Comparison of ENCODE assay signal across 9 mouse cellular contexts in the genomic region with DNA sequence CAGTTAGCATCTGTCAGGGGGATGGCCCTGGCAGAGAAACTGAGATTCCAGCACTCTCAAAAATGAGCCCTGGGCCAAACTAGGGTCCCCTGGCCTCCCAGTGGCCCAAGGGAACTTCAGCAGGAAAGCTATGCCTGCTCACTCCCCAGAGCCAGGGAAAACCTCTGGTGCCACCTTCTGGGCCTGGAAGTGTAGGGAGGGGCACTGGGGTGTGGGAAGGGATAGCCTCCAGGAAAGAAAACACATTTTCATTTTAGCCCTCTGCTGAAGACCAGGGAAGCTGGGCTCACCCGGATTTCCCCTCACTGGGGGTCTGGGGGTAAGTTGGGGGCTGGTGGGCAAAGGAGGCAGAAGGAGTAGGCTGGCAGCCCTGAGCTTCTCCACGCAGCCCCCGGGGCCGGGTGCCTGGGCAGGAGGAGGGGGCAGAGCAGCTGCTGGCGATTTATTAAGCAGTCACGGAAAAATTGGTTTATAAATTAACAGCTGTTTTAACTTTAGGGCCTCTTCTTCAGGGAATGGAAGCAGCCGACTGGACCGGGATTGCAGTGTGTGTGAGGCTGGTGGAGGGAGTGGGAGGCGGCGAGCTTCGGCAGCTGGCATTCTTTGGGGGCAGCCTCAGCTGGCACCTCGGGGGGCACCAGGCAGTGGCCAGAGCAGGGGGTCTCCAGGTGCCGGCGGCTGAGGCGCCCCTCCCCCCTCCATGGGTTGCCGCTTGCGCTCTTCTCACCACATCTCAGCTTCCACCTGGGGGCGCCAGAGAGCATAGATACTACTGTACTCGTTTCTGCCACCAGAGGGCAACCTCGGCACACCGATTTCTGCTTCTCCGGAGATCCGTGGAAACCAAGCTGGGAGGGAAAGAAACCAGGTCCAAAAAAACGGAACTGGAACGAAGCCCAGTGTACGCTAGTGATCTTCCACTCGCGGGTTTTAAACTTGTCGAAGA. TPM values are rescaled to one million over a fixed set of nuclear protein-coding genes. Genes with fewer than 3 reads are reported as not detected.
DNase-seq lines count a peak whose midpoint lies in the region; ATAC-seq and TF ChIP-seq lines count a peak whose summit lies in the region.
"Had no signal": no experiment of that assay in that cellular context is flagged by ENCODE, and none has a peak within 500 bp of the region (broad histone marks: within the 10 kb centered on the region; RNA-seq: fewer than 3 reads in every experiment).

No protein-coding gene starts in this region.

- no peaks in the 10 kb centered on the region for H3K36me3 ChIP-seq in CH12.LX (replicated peaks in 1 of 2; ENCODE audit: control insufficient read depth in 1 of 2, insufficient read depth in 1 of 2, low read length in 1 of 2)
- no peaks in the 10 kb centered on the region for H3K36me3 ChIP-seq in forebrain, embryonic 13.5 days (ENCODE audit: poor library complexity, severe bottlenecking)
- H3K36me3 ChIP-seq in liver, embryonic 16.5 days (ENCODE audit: control insufficient read depth, insufficient read depth), result no peaks in the 10 kb centered on the region
- H3K36me3 ChIP-seq in neural tube, embryonic 13.5 days, result no peaks in the 10 kb centered on the region
- H3K36me3 ChIP-seq in testis, adult 2 months (ENCODE audit: control insufficient read depth, insufficient read depth, low read length), result no peaks in the 10 kb centered on the region

- peak overlapping the region in 1 of 3 experiments; percentile 27 for H3K4me3 ChIP-seq in CH12.LX (replicated peaks in 1 of 3; ENCODE audit: low read depth in 2 of 3, low read length in 2 of 3, poor library complexity in 1 of 3)
- H3K4me3 ChIP-seq in forebrain, embryonic 13.5 days, result peak overlapping the region; percentile 31
- H3K4me3 ChIP-seq in liver, embryonic 16.5 days (ENCODE audit: low read depth, low read length), result peak overlapping the region; percentile 13; the same call in 1 of the 2 replicates
- H3K4me3 ChIP-seq in neural tube, embryonic 13.5 days, result peak overlapping the region; percentile 21
- H3K4me3 ChIP-seq in testis, adult 2 months (ENCODE audit: control insufficient read depth, low read depth, low read length), result peak overlapping the region; percentile 30

- H3K9ac ChIP-seq in CH12.LX (ENCODE audit: insufficient read depth, low read depth), result no peak overlapping the region
- H3K9ac ChIP-seq in forebrain, embryonic 13.5 days, result peak overlapping the region; percentile 48
- no peak overlapping the region for H3K9ac ChIP-seq in liver, embryonic 16.5 days (ENCODE audit: low read depth, low read length)
- H3K9ac ChIP-seq in neural tube, embryonic 13.5 days, result no peak overlapping the region

- ATAC-seq in forebrain, embryonic 13.5 days, result peak; percentile 42
- peak; percentile 19; the same call in 1 of the 2 replicates for ATAC-seq in liver, embryonic 16.5 days (ENCODE audit: low read depth)
- ATAC-seq in neural tube, embryonic 13.5 days (ENCODE audit: low read depth), result peak; percentile 54

- H3K9me3 ChIP-seq in CH12.LX (replicated peaks; ENCODE audit: low read length), result no peaks in the 10 kb centered on the region
- no peaks in the 10 kb centered on the region for H3K9me3 ChIP-seq in forebrain, embryonic 13.5 days (replicated peaks)
- no peaks in the 10 kb centered on the region for H3K9me3 ChIP-seq in liver, embryonic 16.5 days (replicated peaks; ENCODE audit: control insufficient read depth, low read length)
- H3K9me3 ChIP-seq in neural tube, embryonic 13.5 days, result no peaks in the 10 kb centered on the region

- TF ChIP-seq CTCF in CH12.LX (conservative IDR thresholded peaks at IDR 0.05 in 1 of 2, IDR thresholded peaks at IDR 0.05 in 1 of 2; ENCODE audit: low read depth in 2 of 2, low read length in 2 of 2), result peak; percentile 91 to 100
- TF ChIP-seq CTCF in testis, adult 2 months (IDR thresholded peaks at IDR 0.05; ENCODE audit: control insufficient read depth, insufficient read depth, insufficient replicate concordance, low read depth, low read length), result peak; percentile 100

- TF ChIP-seq RAD21 in CH12.LX (IDR thresholded peaks at IDR 0.05; ENCODE audit: low read depth, low read length), result peak; percentile 98

- peak; percentile 46 for TF ChIP-seq POLR2A in CH12.LX (IDR thresholded peaks at IDR 0.05; ENCODE audit: low read depth, low read length)
- no peak for TF ChIP-seq POLR2A in testis, adult 2 months (IDR thresholded peaks at IDR 0.05; ENCODE audit: control insufficient read depth, low read depth, low read length)

- H3K27ac ChIP-seq in CH12.LX (ENCODE audit: insufficient read depth, low read depth), result no peak overlapping the region
- peak overlapping the region; percentile 48 for H3K27ac ChIP-seq in forebrain, embryonic 13.5 days
- no peak overlapping the region for H3K27ac ChIP-seq in liver, embryonic 16.5 days (ENCODE audit: low read length)
- peak overlapping the region; percentile 74 for H3K27ac ChIP-seq in neural tube, embryonic 13.5 days (replicated peaks)
- H3K27ac ChIP-seq in testis, adult 2 months (ENCODE audit: control insufficient read depth, insufficient read depth, low read depth, low read length), result no peak overlapping the region

- H3K4me1 ChIP-seq in CH12.LX (ENCODE audit: control insufficient read depth in 1 of 2, insufficient read depth in 2 of 2), result peaks cover 14 to 39% of the 10 kb centered on the region in 2 experiments
- peaks cover 56% of the 10 kb centered on the region for H3K4me1 ChIP-seq in forebrain, embryonic 13.5 days
- H3K4me1 ChIP-seq in liver, embryonic 16.5 days (ENCODE audit: control insufficient read depth, low read depth, low read length), result peaks cover 4% of the 10 kb centered on the region
- H3K4me1 ChIP-seq in neural tube, embryonic 13.5 days (replicated peaks), result peaks cover 51% of the 10 kb centered on the region
- H3K4me1 ChIP-seq in testis, adult 2 months (ENCODE audit: control insufficient read depth, insufficient read depth, low read length), result peaks cover 10% of the 10 kb centered on the region

- dilution Hi-C loops in CH12.LX (cut with MboI; ENCODE audit: extremely low pct_ligation_motif_present, extremely low pct_unique_long_range_greater_than_20kb, low sequenced_read_pairs), result no loop called here

- intact Hi-C loops in heart, postnatal 10 days (cut with DNase I), result loop anchor here (1.0 to 5.0 kb wide), 5 partner anchors 47 to 255 kb away; a partner anchor contains a TSS

- in situ Hi-C loops in CH12.LX (cut with MboI; ENCODE audit: low pct_ligation_motif_present, low pct_unique_long_range_greater_than_20kb, low sequenced_read_pairs), result loop anchor here (5.0 to 25.0 kb wide), 2 partner anchors 75 to 295 kb away; a partner anchor contains a TSS

- H3K79me2 ChIP-seq in CH12.LX (replicated peaks; ENCODE audit: control insufficient read depth, extremely low read depth, insufficient read depth, poor library complexity, severe bottlenecking), result no peaks in the 10 kb centered on the region

- H3K4me2 ChIP-seq in CH12.LX (ENCODE audit: insufficient read depth, low read depth, poor library complexity, severe bottlenecking), result peak overlapping the region; percentile 26
- peak overlapping the region; percentile 62 for H3K4me2 ChIP-seq in forebrain, embryonic 13.5 days
- H3K4me2 ChIP-seq in liver, embryonic 16.5 days (ENCODE audit: low read depth, low read length), result peak overlapping the region; percentile 34; the same call in 1 of the 2 replicates
- H3K4me2 ChIP-seq in neural tube, embryonic 13.5 days, result peak overlapping the region; percentile 51

- peaks cover 68% of the 10 kb centered on the region for H3K27me3 ChIP-seq in CH12.LX (replicated peaks)
- H3K27me3 ChIP-seq in forebrain, embryonic 13.5 days, result peaks cover 75% of the 10 kb centered on the region
- H3K27me3 ChIP-seq in liver, embryonic 16.5 days (ENCODE audit: control insufficient read depth, insufficient read depth, low read depth, low read length), result peaks cover 77% of the 10 kb centered on the region
- H3K27me3 ChIP-seq in neural tube, embryonic 13.5 days, result peaks cover 86% of the 10 kb centered on the region
- H3K27me3 ChIP-seq in testis, adult 2 months (ENCODE audit: control insufficient read depth, insufficient read depth, low read length), result no peaks in the 10 kb centered on the region

- under 1% methylated on average over 29 of the region's 29 CpGs for WGBS in forebrain, embryonic 13.5 days
- 3% methylated on average over 29 of the region's 29 CpGs for WGBS in liver, embryonic 16.5 days (ENCODE audit: insufficient replicate concordance)
- 1% methylated on average over 29 of the region's 29 CpGs for WGBS in neural tube, embryonic 13.5 days

- peak; percentile 65 for TF ChIP-seq EP300 in CH12.LX (IDR thresholded peaks at IDR 0.05; ENCODE audit: low read length)

- DNase-seq in CH12.LX (ENCODE audit: extremely low read depth), result peak; percentile 92
- peak; percentile 84 for DNase-seq in c-Kit-positive CD71-positive TER-119-positive erythroid progenitor cells, embryonic 14.5 days (ENCODE audit: low spot score)
- peak; percentile 95 to 99 for DNase-seq in heart, postnatal 10 days
- peak; percentile 95 to 97 for DNase-seq in kidney, postnatal 4 days

RNA-seq across cellular contexts. Expression of a gene that starts 5.9 kb away (rescaled TPM):
- total RNA-seq in CH12.LX (2012; rRNA removed) (0.08 TPM in 1 of 2 replicates, not detected in the other), CH12.LX (2014; rRNA removed) (not detected in 2 replicates)
- not detected in 2 replicates for polyA plus RNA-seq in CH12.LX (2012; ENCODE audit: insufficient read length, low read depth)
- polyA plus RNA-seq in forebrain, embryonic 13.5 days (2015; fragmentation: Nextera tagmentation; extraction: Ambion mirVana), result 14.6 and 20.0 TPM in 2 replicates
- total RNA-seq in heart, postnatal 10 days (2021), result 1 to 10 TPM; 2.7 to 4.0 TPM
- polyA plus RNA-seq in liver, embryonic 16.5 days (2015; fragmentation: Nextera tagmentation; extraction: Ambion mirVana), result 0.79 and 1.9 TPM in 2 replicates
- 1.7 and 2.1 TPM in 2 replicates for polyA plus RNA-seq in neural tube, embryonic 13.5 days (2015; fragmentation: Nextera tagmentation; extraction: Ambion mirVana)
- 0.58 and 1.1 TPM in 2 replicates for polyA plus RNA-seq in testis, adult 2 months (2012; rRNA removed)

RNA-seq across cellular contexts. Expression of a gene that starts 12.8 kb away (rescaled TPM):
- total RNA-seq in CH12.LX (2012; rRNA removed) (not detected in 2 replicates), CH12.LX (2014; rRNA removed) (not detected in 2 replicates)
- polyA plus RNA-seq in CH12.LX (2012; ENCODE audit: insufficient read length, low read depth), result not detected in 2 replicates
- polyA plus RNA-seq in forebrain, embryonic 13.5 days (2015; fragmentation: Nextera tagmentation; extraction: Ambion mirVana), result 45.4 and 72.1 TPM in 2 replicates
- not detected for total RNA-seq in heart, postnatal 10 days (2021)
- not detected in 2 replicates for polyA plus RNA-seq in liver, embryonic 16.5 days (2015; fragmentation: Nextera tagmentation; extraction: Ambion mirVana)
- polyA plus RNA-seq in neural tube, embryonic 13.5 days (2015; fragmentation: Nextera tagmentation; extraction: Ambion mirVana), result 26.4 and 27.0 TPM in 2 replicates
- polyA plus RNA-seq in testis, adult 2 months (2012; rRNA removed), result not detected in 2 replicates
- polyA plus RNA-seq: gonadal fat pad, adult 2 months had no signal

RNA-seq across cellular contexts. Expression of a gene that starts 15.9 kb away (rescaled TPM):
- total RNA-seq in CH12.LX (2012; rRNA removed), result 39.6 and 44.4 TPM in 2 replicates
- total RNA-seq in CH12.LX (2014; rRNA removed), result 28.4 and 33.9 TPM in 2 replicates
- 28.9 and 31.7 TPM in 2 replicates for polyA plus RNA-seq in CH12.LX (2012; ENCODE audit: insufficient read length, low read depth)
- 44.0 and 45.5 TPM in 2 replicates for polyA plus RNA-seq in forebrain, embryonic 13.5 days (2015; fragmentation: Nextera tagmentation; extraction: Ambion mirVana)
- total RNA-seq in heart, postnatal 10 days (2021), result 10 to 100 TPM; 23.9 to 24.5 TPM
- polyA plus RNA-seq in liver, embryonic 16.5 days (2015; fragmentation: Nextera tagmentation; extraction: Ambion mirVana), result 16.5 and 17.3 TPM in 2 replicates
- polyA plus RNA-seq in neural tube, embryonic 13.5 days (2015; fragmentation: Nextera tagmentation; extraction: Ambion mirVana), result 39.7 and 41.1 TPM in 2 replicates
- polyA plus RNA-seq in testis, adult 2 months (2012; rRNA removed), result 24.3 and 26.9 TPM in 2 replicates

RNA-seq across cellular contexts. Expression of a gene that starts 41.3 kb away (rescaled TPM):
- total RNA-seq in CH12.LX (2012; rRNA removed) (0.50 TPM in 1 of 2 replicates, not detected in the other), CH12.LX (2014; rRNA removed) (not detected in 2 replicates)
- polyA plus RNA-seq in CH12.LX (2012; ENCODE audit: insufficient read length, low read depth), result not detected in 2 replicates
- 0.18 and 0.19 TPM in 2 replicates for polyA plus RNA-seq in forebrain, embryonic 13.5 days (2015; fragmentation: Nextera tagmentation; extraction: Ambion mirVana)
- 100 to 1,000 TPM; 469 to 500 TPM for total RNA-seq in heart, postnatal 10 days (2021)
- 0.98 and 1.7 TPM in 2 replicates for polyA plus RNA-seq in liver, embryonic 16.5 days (2015; fragmentation: Nextera tagmentation; extraction: Ambion mirVana)
- polyA plus RNA-seq in neural tube, embryonic 13.5 days (2015; fragmentation: Nextera tagmentation; extraction: Ambion mirVana), result 0.42 and 2.1 TPM in 2 replicates
- polyA plus RNA-seq in testis, adult 2 months (2012; rRNA removed), result 0.19 TPM in 1 of 2 replicates, not detected in the other

RNA-seq across cellular contexts. Expression of a gene that starts 44.0 kb away (rescaled TPM):
- not detected in 2 replicates for total RNA-seq in CH12.LX (2012; rRNA removed)
- not detected in 2 replicates for total RNA-seq in CH12.LX (2014; rRNA removed)
- polyA plus RNA-seq in CH12.LX (2012; ENCODE audit: insufficient read length, low read depth), result not detected in 2 replicates
- 0.35 TPM in 1 of 2 replicates, not detected in the other for polyA plus RNA-seq in forebrain, embryonic 13.5 days (2015; fragmentation: Nextera tagmentation; extraction: Ambion mirVana)
- under 1 TPM in 1 of 2 experiments, not detected in 1; 0.31 TPM for total RNA-seq in heart, postnatal 10 days (2021)
- 0.12 TPM in 1 of 2 replicates, not detected in the other for polyA plus RNA-seq in liver, embryonic 16.5 days (2015; fragmentation: Nextera tagmentation; extraction: Ambion mirVana)
- polyA plus RNA-seq in neural tube, embryonic 13.5 days (2015; fragmentation: Nextera tagmentation; extraction: Ambion mirVana), result 0.73 and 0.79 TPM in 2 replicates
- 0.35 and 4.7 TPM in 2 replicates for polyA plus RNA-seq in testis, adult 2 months (2012; rRNA removed)

Comparison
In these comparisons a context has a peak if more than half of its experiments do, and no peak if none do; other contexts are left out.
1. H3K27ac ChIP-seq: peak in forebrain, embryonic 13.5 days (single experiment) and neural tube, embryonic 13.5 days (single experiment); none in CH12.LX (single experiment), liver, embryonic 16.5 days (single experiment) and testis, adult 2 months (single experiment).
2. RNA of a gene that starts 12.8 kb away (polyA plus RNA-seq): 45.4 to 72.1 TPM in forebrain, embryonic 13.5 days and 26.4 to 27.0 TPM in neural tube, embryonic 13.5 days; not detected in testis, adult 2 months, not detected in CH12.LX and not detected in liver, embryonic 16.5 days; every median in the first group is over 10 times any median in the second.
3. Peak in every context shown above with its lines, with median percentiles within 50 percentile points of each other: DNase-seq, H3K4me2 ChIP-seq and ATAC-seq.